Mouse (Mus musculus) retina, postnatal 7 days (tissue): ENCODE results near the gene Olfr834.

ENCODE experiments used
- DNase-seq: peaks from one replicate; pipeline ENCODE4 v3.0.0-alpha.2; 2012; ENCODE audit warnings: low read depth, low spot score

Gene Olfr834

GRCm38 (mm10) chr9:18987690-18988089, at the start of gene Olfr834:
Olfr834 (plus strand) TSS chr9:18987990.
- no peak for DNase-seq

- no peak for DNase-seq
Observed at GRCm38 (mm10) chr9:18962021-18962420, 25.8 kb upstream of the Olfr834 start.

- no peak for DNase-seq
Observed at GRCm38 (mm10) chr9:19032435-19032834, 44.6 kb downstream of the Olfr834 start, which contains the start of gene Olfr835. Olfr835 (plus strand) TSS chr9:19032735.
